Mouse (Mus musculus) G1E (cell line): ENCODE results near the gene Etnk2.

Experiments
- CTCF ChIP-seq: IDR thresholded peaks from 2 replicates; pipeline ENCODE4 v1.5.1; 2012; ENCODE audit warnings: low read depth, low read length, inconsistent platforms, mixed read lengths
- GATA1 ChIP-seq: IDR thresholded peaks from 2 replicates; pipeline ENCODE4 v1.6.1; 2012; ENCODE audit warnings: borderline replicate concordance, low read length, inconsistent platforms, mixed read lengths
- GATA2 ChIP-seq: IDR thresholded peaks from 2 replicates; pipeline ENCODE4 v1.6.1; 2012; ENCODE audit warnings: low read depth, low read length, inconsistent platforms, borderline replicate concordance
- TAL1 ChIP-seq: conservative IDR thresholded peaks from 2 replicates; pipeline ENCODE4 v1.6.1; 2012; ENCODE audit warnings: low read depth, low read length, inconsistent platforms, mixed read lengths

DNA sequence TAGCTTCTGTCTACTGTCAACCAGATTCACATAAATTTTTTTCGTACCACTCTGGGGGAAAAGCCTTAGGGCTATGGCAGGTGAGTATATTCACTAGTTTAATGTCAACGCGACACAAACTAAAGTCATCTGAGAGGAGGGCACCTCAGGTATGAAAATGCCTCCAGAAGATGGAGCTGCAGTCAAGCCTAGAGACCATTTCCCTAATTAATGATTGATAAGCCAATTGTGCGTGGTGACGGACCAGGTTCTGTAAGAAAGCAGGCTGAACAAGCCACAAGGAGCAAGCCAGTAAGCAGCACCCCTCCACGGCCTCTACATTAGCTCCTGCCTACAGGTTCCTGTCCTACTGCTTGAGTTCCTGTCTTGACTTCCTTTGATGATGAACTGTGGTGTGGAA is 2.4 kb upstream of the Etnk2 start:
- TF ChIP-seq CTCF (no peak), GATA1 (no peak), TAL1 (no peak), GATA2 (no peak)
